Mouse (Mus musculus): Measurements from ENCODE around the gene Maml3. TPM values are rescaled to one million over a fixed set of nuclear protein-coding genes. Genes with fewer than 3 reads are reported as not detected.

The Maml3 gene
- total RNA-seq, 2 experiments from 2014 or later: 19.6 to 20.9 TPM

- peak; percentile 69 to 86 for DNase-seq (ENCODE audit: low spot score in 2 of 2)
Measured at GRCm38 (mm10) chr3:52046895-52047372, 57.9 kb downstream of the Maml3 start.

GRCm38 (mm10) chr3:52046027-52046700 is 58.7 kb downstream of the Maml3 start:
- DNase-seq (ENCODE audit: low spot score in 2 of 2): peak in 1 of 2 experiments; percentile 29

GRCm38 (mm10) chr3:52045221-52045641 is 59.6 kb downstream of the Maml3 start:
- DNase-seq (ENCODE audit: low spot score in 2 of 2): no peak

- no peak for DNase-seq (ENCODE audit: low spot score in 2 of 2)
Measured at GRCm38 (mm10) chr3:52044651-52045050, 60.2 kb downstream of the Maml3 start.

GRCm38 (mm10) chr3:52043847-52044246 is 61.0 kb downstream of the Maml3 start:
- no peak for DNase-seq (ENCODE audit: low spot score in 2 of 2)

- DNase-seq (ENCODE audit: low spot score in 2 of 2): no peak
Measured at GRCm38 (mm10) chr3:52042680-52043079, 62.2 kb downstream of the Maml3 start.

- no peak for DNase-seq (ENCODE audit: low spot score in 2 of 2)
Measured at GRCm38 (mm10) chr3:52039958-52040357, 64.9 kb downstream of the Maml3 start.

GRCm38 (mm10) chr3:52037260-52037659 is 67.6 kb downstream of the Maml3 start:
- DNase-seq (ENCODE audit: low spot score in 2 of 2): no peak

GRCm38 (mm10) chr3:52035404-52035803 is 69.5 kb downstream of the Maml3 start:
- DNase-seq (ENCODE audit: low spot score in 2 of 2): no peak

- no peak for DNase-seq (ENCODE audit: low spot score in 2 of 2)
Measured at GRCm38 (mm10) chr3:52033857-52034588, 70.9 kb downstream of the Maml3 start.

GRCm38 (mm10) chr3:52031327-52031726 is 73.5 kb downstream of the Maml3 start:
- no peak for DNase-seq (ENCODE audit: low spot score in 2 of 2)

- no peak for DNase-seq (ENCODE audit: low spot score in 2 of 2)
Measured at GRCm38 (mm10) chr3:52030114-52030513, 74.8 kb downstream of the Maml3 start.

- DNase-seq (ENCODE audit: low spot score in 2 of 2): no peak
Measured at GRCm38 (mm10) chr3:52029661-52030081, 75.2 kb downstream of the Maml3 start.

GRCm38 (mm10) chr3:52027972-52028371 is 76.9 kb downstream of the Maml3 start:
- no peak for DNase-seq (ENCODE audit: low spot score in 2 of 2)

- no peak for DNase-seq (ENCODE audit: low spot score in 2 of 2)
Measured at GRCm38 (mm10) chr3:52022486-52022885, 82.4 kb downstream of the Maml3 start.

- no peak for DNase-seq (ENCODE audit: low spot score in 2 of 2)
Measured at GRCm38 (mm10) chr3:52018103-52018439, 86.8 kb downstream of the Maml3 start.

GRCm38 (mm10) chr3:52017439-52018102 is 87.3 kb downstream of the Maml3 start:
- no peak for DNase-seq (ENCODE audit: low spot score in 2 of 2)

- DNase-seq (ENCODE audit: low spot score in 2 of 2): no peak
Measured at GRCm38 (mm10) chr3:52016178-52016577, 88.7 kb downstream of the Maml3 start.

GRCm38 (mm10) chr3:52015556-52015955 is 89.3 kb downstream of the Maml3 start:
- no peak for DNase-seq (ENCODE audit: low spot score in 2 of 2)

- no peak for DNase-seq (ENCODE audit: low spot score in 2 of 2)
Measured at GRCm38 (mm10) chr3:52011032-52011710, 93.7 kb downstream of the Maml3 start.

- no peak for DNase-seq (ENCODE audit: low spot score in 2 of 2)
Measured at GRCm38 (mm10) chr3:52009321-52009720, 95.6 kb downstream of the Maml3 start.
